Mouse (Mus musculus): ENCODE data around the gene Gpr62. TPM values are rescaled to one million over a fixed set of nuclear protein-coding genes. Genes with fewer than 3 reads are reported as not detected.

Gpr62 gene
- polyA plus RNA-seq, 1 experiment from 2014 or later: 0.64 TPM

GRCm38 (mm10) chr9:106482578-106483115 is 16.9 kb upstream of the Gpr62 start:
- Histone ChIP-seq H3K36me3 (peaks cover 27% of the 10 kb centered on the region), H3K9me3 (no peaks in the 10 kb centered on the region), H3K27ac (replicated peaks) (no peak overlapping the region), H3K27me3 (no peaks in the 10 kb centered on the region), H3K4me2 (replicated peaks) (no peak overlapping the region), H3K9ac (replicated peaks) (no peak overlapping the region), H3K4me1 (peaks cover 13% of the 10 kb centered on the region), H3K4me3 (no peak overlapping the region)
- WGBS: 89% methylated on average over 17 of the region's 17 CpGs
- ATAC-seq (replicated peaks): no peak

GRCm38 (mm10) chr9:106481676-106482075 is 15.9 kb upstream of the Gpr62 start:
- ATAC-seq (replicated peaks): no peak
- no peaks in the 10 kb centered on the region for H3K9me3 ChIP-seq
- H3K27me3 ChIP-seq: no peaks in the 10 kb centered on the region
- no peak overlapping the region for H3K27ac ChIP-seq (replicated peaks)
- no peak overlapping the region for H3K4me3 ChIP-seq
- WGBS: 92% methylated on average over 13 of the region's 13 CpGs
- H3K9ac ChIP-seq (replicated peaks): no peak overlapping the region
- H3K36me3 ChIP-seq: peaks cover 27% of the 10 kb centered on the region
- H3K4me2 ChIP-seq (replicated peaks): no peak overlapping the region
- peaks cover 16% of the 10 kb centered on the region for H3K4me1 ChIP-seq

GRCm38 (mm10) chr9:106481075-106481474 is 15.3 kb upstream of the Gpr62 start:
- no peak overlapping the region for H3K9ac ChIP-seq (replicated peaks)
- peaks cover 22% of the 10 kb centered on the region for H3K4me1 ChIP-seq
- no peak overlapping the region for H3K4me3 ChIP-seq
- H3K4me2 ChIP-seq (replicated peaks): no peak overlapping the region
- 95% methylated on average over 15 of the region's 15 CpGs for WGBS
- no peak overlapping the region for H3K27ac ChIP-seq (replicated peaks)
- no peaks in the 10 kb centered on the region for H3K27me3 ChIP-seq
- H3K36me3 ChIP-seq: peaks cover 24% of the 10 kb centered on the region
- no peaks in the 10 kb centered on the region for H3K9me3 ChIP-seq
- ATAC-seq (replicated peaks): no peak

- no peak overlapping the region for H3K9ac ChIP-seq (replicated peaks)
- no peaks in the 10 kb centered on the region for H3K9me3 ChIP-seq
- no peak overlapping the region for H3K4me2 ChIP-seq (replicated peaks)
- no peak overlapping the region for H3K4me3 ChIP-seq
- no peaks in the 10 kb centered on the region for H3K27me3 ChIP-seq
- H3K4me1 ChIP-seq: peaks cover 23% of the 10 kb centered on the region
- peaks cover 24% of the 10 kb centered on the region for H3K36me3 ChIP-seq
- WGBS: 97% methylated on average over 7 of the region's 7 CpGs
- no peak for ATAC-seq (replicated peaks)
- H3K27ac ChIP-seq (replicated peaks): no peak overlapping the region
Observed at GRCm38 (mm10) chr9:106480541-106480940, 14.8 kb upstream of the Gpr62 start.

- H3K9me3 ChIP-seq: no peaks in the 10 kb centered on the region
- H3K4me3 ChIP-seq: peak overlapping the region; percentile 67
- 84% methylated on average over 9 of the region's 9 CpGs for WGBS
- H3K4me2 ChIP-seq (replicated peaks): peak overlapping the region; percentile 79
- H3K4me1 ChIP-seq: peaks cover 32% of the 10 kb centered on the region
- no peaks in the 10 kb centered on the region for H3K27me3 ChIP-seq
- peak overlapping the region; percentile 50 for H3K9ac ChIP-seq (replicated peaks)
- no peak for ATAC-seq (replicated peaks)
- peaks cover 5% of the 10 kb centered on the region for H3K36me3 ChIP-seq
- no peak overlapping the region for H3K27ac ChIP-seq (replicated peaks)
Observed at GRCm38 (mm10) chr9:106478101-106478500, 12.4 kb upstream of the Gpr62 start.

GRCm38 (mm10) chr9:106477649-106478048 is 11.9 kb upstream of the Gpr62 start:
- ATAC-seq (replicated peaks): no peak
- no peak overlapping the region for H3K27ac ChIP-seq (replicated peaks)
- 4% methylated on average over 16 of the region's 16 CpGs for WGBS

GRCm38 (mm10) chr9:106476924-106477484 is 11.3 kb upstream of the Gpr62 start, which contains the start of gene Parp3:
Gene Parp3, minus strand, starts transcription at chr9:106476949.
- WGBS: under 1% methylated on average over 41 of the region's 41 CpGs
- no peaks in the 10 kb centered on the region; the same call in 1 of the 2 replicates for H3K36me3 ChIP-seq
- H3K9me3 ChIP-seq: no peaks in the 10 kb centered on the region
- H3K4me2 ChIP-seq (replicated peaks): peak within 1 kb of the TSS; percentile 79
- H3K27me3 ChIP-seq: no peaks in the 10 kb centered on the region
- peak within 1 kb of the TSS; percentile 67 for H3K4me3 ChIP-seq
- H3K27ac ChIP-seq (replicated peaks): peak within 1 kb of the TSS; percentile 40; the same call in 1 of the 2 replicates
- peaks cover 32% of the 10 kb centered on the region for H3K4me1 ChIP-seq
- peak within 1 kb of the TSS; percentile 50 for H3K9ac ChIP-seq (replicated peaks)
- ATAC-seq (replicated peaks): peak; percentile 98

More at GRCm38 (mm10) chr9:106477649-106478048, 11.9 kb upstream of the Gpr62 start:
- H3K4me3 ChIP-seq: peak overlapping the region; percentile 67
- H3K9ac ChIP-seq (replicated peaks): peak overlapping the region; percentile 50
- H3K4me2 ChIP-seq (replicated peaks): peak overlapping the region; percentile 79
- H3K4me1 ChIP-seq: peaks cover 32% of the 10 kb centered on the region
- peaks cover under 1% of the 10 kb centered on the region; the same call in 1 of the 2 replicates for H3K36me3 ChIP-seq
- no peaks in the 10 kb centered on the region for H3K27me3 ChIP-seq
- H3K9me3 ChIP-seq: no peaks in the 10 kb centered on the region

GRCm38 (mm10) chr9:106476002-106476923 is 10.5 kb upstream of the Gpr62 start:
- peaks cover 32% of the 10 kb centered on the region for H3K4me1 ChIP-seq
- peak overlapping the region; percentile 19; the same call in 1 of the 2 replicates for H3K4me2 ChIP-seq (replicated peaks)
- H3K27ac ChIP-seq (replicated peaks): peak overlapping the region; percentile 40; the same call in 1 of the 2 replicates
- H3K4me3 ChIP-seq: peak overlapping the region; percentile 67
- H3K9ac ChIP-seq (replicated peaks): 0 out of 2 replicates have a peak overlapping the region, but pooled peaks have one; percentile 1
- ATAC-seq (replicated peaks): no peak; the same call in 1 of the 2 replicates
- no peaks in the 10 kb centered on the region for H3K27me3 ChIP-seq
- 37% methylated on average over 16 of the region's 16 CpGs for WGBS
- no peaks in the 10 kb centered on the region for H3K36me3 ChIP-seq
- H3K9me3 ChIP-seq: no peaks in the 10 kb centered on the region

- no peak for ATAC-seq (replicated peaks)
- Histone ChIP-seq H3K36me3 (no peaks in the 10 kb centered on the region), H3K4me1 (peaks cover 32% of the 10 kb centered on the region), H3K27me3 (no peaks in the 10 kb centered on the region), H3K9ac (replicated peaks) (0 out of 2 replicates have a peak within 1 kb of the TSS, but pooled peaks have one; percentile 1), H3K9me3 (no peaks in the 10 kb centered on the region), H3K27ac (replicated peaks) (peak within 1 kb of the TSS; percentile 40; the same call in 1 of the 2 replicates), H3K4me3 (peak within 1 kb of the TSS; percentile 67), H3K4me2 (replicated peaks) (peak within 1 kb of the TSS; percentile 19; the same call in 1 of the 2 replicates)
- 88% methylated on average over 10 of the region's 10 CpGs for WGBS
Observed at GRCm38 (mm10) chr9:106475663-106476001, 9.9 kb upstream of the Gpr62 start, which contains the start of gene Rrp9. Gene Rrp9, plus strand, starts transcription at chr9:106475963.

GRCm38 (mm10) chr9:106475046-106475445 is 9.3 kb upstream of the Gpr62 start:
- WGBS: 66% methylated on average over 7 of the region's 7 CpGs
- Histone ChIP-seq H3K27me3 (no peaks in the 10 kb centered on the region), H3K9ac (replicated peaks) (no peak overlapping the region), H3K36me3 (no peaks in the 10 kb centered on the region), H3K27ac (replicated peaks) (no peak overlapping the region), H3K4me2 (replicated peaks) (no peak overlapping the region), H3K9me3 (no peaks in the 10 kb centered on the region), H3K4me3 (no peak overlapping the region), H3K4me1 (peaks cover 32% of the 10 kb centered on the region)
- no peak for ATAC-seq (replicated peaks)

GRCm38 (mm10) chr9:106474456-106474855 is 8.7 kb upstream of the Gpr62 start:
- Histone ChIP-seq H3K36me3 (no peaks in the 10 kb centered on the region), H3K27ac (replicated peaks) (no peak overlapping the region), H3K4me1 (peaks cover 32% of the 10 kb centered on the region), H3K27me3 (no peaks in the 10 kb centered on the region), H3K9ac (replicated peaks) (no peak overlapping the region), H3K4me3 (no peak overlapping the region), H3K9me3 (no peaks in the 10 kb centered on the region), H3K4me2 (replicated peaks) (no peak overlapping the region)
- 8% methylated on average over 6 of the region's 6 CpGs for WGBS
- no peak for ATAC-seq (replicated peaks)

- WGBS: 81% methylated on average over 5 of the region's 5 CpGs
- no peak overlapping the region for H3K4me2 ChIP-seq (replicated peaks)
- no peaks in the 10 kb centered on the region for H3K9me3 ChIP-seq
- H3K9ac ChIP-seq (replicated peaks): no peak overlapping the region
- H3K36me3 ChIP-seq: no peaks in the 10 kb centered on the region
- H3K27ac ChIP-seq (replicated peaks): no peak overlapping the region
- no peaks in the 10 kb centered on the region for H3K27me3 ChIP-seq
- H3K4me3 ChIP-seq: no peak overlapping the region
- ATAC-seq (replicated peaks): no peak
- peaks cover 30% of the 10 kb centered on the region for H3K4me1 ChIP-seq
Observed at GRCm38 (mm10) chr9:106473753-106474105, 8.0 kb upstream of the Gpr62 start.
